Mouse (Mus musculus) MN1 (cell line): ENCODE measurements at regions not wholly inside any gene's neighbourhood (a gene's known extent, or its start where the extent isn't known, plus 50 kb on each side); places are given as distances from the start of the nearest gene placed in this dataset.

Experiments
- DNase-seq: peaks from one replicate; pipeline ENCODE4 v3.0.0-alpha.2; 2016; ENCODE audit warnings: low spot score

DNA sequence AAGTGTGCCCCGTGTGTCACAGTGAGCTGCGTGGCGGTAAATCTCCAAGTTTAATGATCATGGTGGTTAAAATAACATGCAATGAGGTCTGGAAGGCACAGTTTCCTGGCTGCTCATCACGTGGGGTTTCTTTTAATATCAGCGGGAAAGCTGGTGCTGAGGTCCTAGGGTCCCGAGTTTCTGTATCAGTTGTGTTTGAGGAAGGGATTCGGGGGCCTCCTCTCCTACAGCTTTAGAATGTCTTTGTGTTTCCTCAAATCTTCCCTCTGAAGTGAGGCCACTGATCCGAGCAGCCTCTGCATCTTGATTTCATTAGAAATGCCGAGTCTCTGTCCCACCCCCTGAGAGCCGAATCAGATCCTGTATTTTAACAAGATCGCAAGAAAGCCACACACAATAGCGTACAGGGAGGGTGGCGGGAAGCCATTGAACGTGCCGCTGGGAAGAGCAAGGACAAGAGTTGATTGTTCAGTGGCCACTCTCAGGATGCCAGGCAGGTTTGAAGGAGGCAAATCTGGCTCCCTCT is 215.5 kb downstream of the Ppp4r2 start:
- no peak for DNase-seq

- DNase-seq, result no peak
Measured at GRCm38 (mm10) chr6:101054880-101055279, 221.5 kb downstream of the Ppp4r2 start.

GRCm38 (mm10) chr6:101056318-101056717 is 222.9 kb downstream of the Ppp4r2 start:
- DNase-seq, result no peak

DNA sequence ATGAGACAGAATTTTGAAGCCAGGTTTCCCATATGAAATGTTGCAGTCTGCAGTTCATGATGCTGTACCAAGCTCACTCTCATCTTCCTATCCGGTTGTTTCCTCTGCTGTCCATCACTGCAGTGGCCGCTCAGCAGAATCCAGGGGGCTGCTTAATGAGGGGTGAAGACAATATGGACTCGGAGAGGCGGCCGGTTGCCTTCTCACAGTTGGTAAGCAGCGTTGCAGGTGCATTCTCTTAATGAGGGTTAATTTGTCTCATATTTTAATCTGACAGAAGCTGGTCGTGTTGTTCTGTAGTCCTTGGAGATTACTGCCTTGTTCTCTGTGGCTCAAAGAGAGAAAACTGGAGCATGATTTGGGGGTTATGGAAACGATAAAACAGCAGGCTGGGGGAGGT is 225.6 kb downstream of the Ppp4r2 start:
- DNase-seq, result no peak

DNA sequence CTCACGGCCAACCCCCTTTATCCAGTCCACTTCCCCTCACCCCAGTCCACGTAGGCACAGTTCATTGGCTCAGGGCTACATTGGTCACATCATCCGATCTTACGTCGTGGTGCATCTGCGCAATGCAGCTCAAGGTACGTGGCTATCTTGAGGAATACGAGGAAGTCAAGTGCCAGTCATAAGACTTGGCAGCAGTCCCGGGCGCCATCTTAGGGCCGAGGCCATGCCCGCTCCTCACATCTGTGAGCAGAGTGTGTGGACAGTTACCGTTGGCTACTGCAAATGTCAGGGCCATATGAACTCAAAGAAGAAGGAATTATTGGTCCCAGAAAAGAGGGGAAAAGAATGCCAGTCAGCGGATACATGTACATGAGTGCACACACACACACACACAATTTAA is 228.8 kb downstream of the Ppp4r2 start:
- DNase-seq, result no peak

DNA sequence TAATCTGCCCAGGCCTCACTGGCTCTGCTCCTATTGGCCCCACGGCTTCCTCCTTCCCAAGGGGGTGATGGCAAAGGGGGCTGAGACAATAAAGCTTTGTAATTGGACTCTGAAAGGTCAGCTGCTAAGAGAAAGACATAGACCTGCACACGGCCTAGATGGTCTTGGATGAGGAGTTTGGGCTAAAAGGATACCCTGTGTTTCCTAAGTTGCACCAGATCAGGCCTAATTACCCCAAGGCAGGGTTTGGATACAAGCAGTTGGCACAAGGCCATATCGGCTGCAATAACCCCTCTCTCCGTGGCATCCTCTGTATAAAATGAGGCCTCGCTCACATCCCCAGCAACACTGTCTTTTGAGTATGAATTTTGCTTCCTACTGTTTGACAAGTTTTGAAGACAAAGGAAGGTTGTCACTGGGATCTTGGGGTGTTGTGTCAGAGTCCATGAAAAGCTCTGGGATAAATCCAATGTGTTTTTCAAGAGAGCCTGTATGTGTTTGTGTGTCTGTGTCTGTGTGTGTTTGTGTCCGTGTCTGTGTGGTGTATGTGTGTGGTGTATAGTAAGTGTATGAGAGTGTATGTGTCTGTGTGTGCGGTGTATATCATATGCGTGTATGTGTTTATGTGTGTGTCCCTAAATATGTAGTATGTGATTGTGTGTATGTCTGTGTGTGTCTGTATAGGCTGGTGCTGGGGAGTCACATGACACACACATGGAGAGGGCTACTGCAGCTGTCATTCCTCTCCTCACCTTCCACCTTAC is 242.5 kb downstream of the Ppp4r2 start:
- DNase-seq, result no peak

DNA sequence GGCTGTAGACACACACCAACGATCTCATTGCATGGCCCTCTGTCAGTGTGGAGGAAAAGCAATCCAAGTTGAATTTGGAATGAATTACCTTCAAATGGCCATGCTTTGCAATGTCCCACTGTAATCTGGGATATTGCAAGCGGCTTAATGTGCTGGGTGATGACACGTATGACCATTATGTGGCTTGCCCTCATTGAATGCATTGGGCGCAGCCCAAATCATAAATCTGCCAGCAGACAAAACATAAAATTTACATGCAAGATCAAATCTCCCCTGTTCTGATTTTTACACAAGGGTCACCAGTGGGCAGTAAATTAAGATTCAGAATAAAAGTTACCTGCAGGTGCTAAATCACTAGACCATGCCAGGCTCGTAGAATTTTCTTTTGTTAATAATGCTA is 244.9 kb downstream of the Ppp4r2 start:
- DNase-seq, result no peak

DNA sequence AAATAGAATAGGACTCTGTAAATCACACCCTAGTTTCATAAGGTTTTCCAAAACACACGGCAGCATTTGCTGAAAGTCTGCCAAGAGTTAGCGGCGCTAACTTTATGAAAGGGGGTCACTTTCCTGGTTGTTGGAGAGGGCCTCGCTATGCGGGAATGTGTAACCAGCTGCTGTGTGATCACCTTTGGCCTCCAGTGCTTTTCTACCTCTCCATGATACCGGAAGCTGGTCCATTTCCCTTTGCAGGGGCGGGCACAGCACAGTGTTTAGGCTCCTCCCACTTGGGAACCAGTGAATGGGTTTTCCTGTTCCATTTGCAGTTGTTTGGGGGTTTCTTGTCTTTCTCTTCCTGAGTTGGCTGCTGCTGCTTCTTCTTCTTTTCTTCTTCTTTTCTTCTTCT is 250.3 kb downstream of the Ppp4r2 start:
- no peak for DNase-seq

- no peak for DNase-seq
Measured at GRCm38 (mm10) chr6:101092179-101092578, 258.8 kb downstream of the Ppp4r2 start.
